Mouse (Mus musculus) midbrain, embryonic 14.5 days (tissue): ENCODE data around the gene Ndufaf7. TPM values are rescaled to one million over a fixed set of nuclear protein-coding genes. Genes with fewer than 3 reads are reported as not detected.

Source experiments
- ATAC-seq: fragments of 200-750 bp; cut with Nextera tagmentation; 2 replicates; pipeline ENCODE4 v1.8.0; 2017; ENCODE audit warnings: moderate number of reproducible peaks, moderate library complexity; ENCODE audit not compliant: low FRiP score, low TSS enrichment
- DNase-seq: peaks from one replicate; pipeline ENCODE4 v3.0.0-alpha.2; 2015
- H3K27ac ChIP-seq: fragments of 300-500 bp; sonication (generic); replicated peaks from 2 replicates; pipeline ENCODE4 v1.5.1; 2014; ENCODE audit warnings: mild to moderate bottlenecking, low read depth, low read length, moderate library complexity
- H3K27me3 ChIP-seq: fragments of 300-500 bp; sonication (generic); 2 replicates; pipeline ENCODE4 v1.6.1; 2014; ENCODE audit warnings: low read length, control low read depth, mixed read lengths; ENCODE audit not compliant: control insufficient read depth, insufficient read depth
- H3K36me3 ChIP-seq: fragments of 300-500 bp; sonication (generic); 2 replicates; pipeline ENCODE4 v1.6.1; 2014; ENCODE audit warnings: low read length, control low read depth; ENCODE audit not compliant: control insufficient read depth, insufficient read depth
- H3K4me1 ChIP-seq: fragments of 300-500 bp; sonication (generic); 2 replicates; pipeline ENCODE4 v1.6.1; 2014; ENCODE audit warnings: mild to moderate bottlenecking, antibody characterized with exemption, low read length, control low read depth; ENCODE audit not compliant: control insufficient read depth, insufficient read depth
- H3K4me2 ChIP-seq: fragments of 300-500 bp; sonication (generic); 2 replicates; pipeline ENCODE4 v1.6.1; 2014; ENCODE audit warnings: mild to moderate bottlenecking, low read length, moderate library complexity
- H3K4me3 ChIP-seq: fragments of 300-500 bp; sonication (generic); replicated peaks from 2 replicates; pipeline ENCODE4 v1.5.1; 2014; ENCODE audit warnings: low read depth, low read length
- H3K9ac ChIP-seq: fragments of 300-500 bp; sonication (generic); replicated peaks from 2 replicates; pipeline ENCODE4 v1.6.1; 2014; ENCODE audit warnings: mild to moderate bottlenecking, low read length, moderate library complexity
- H3K9me3 ChIP-seq: fragments of 300-500 bp; sonication (generic); 2 replicates; pipeline ENCODE4 v1.6.1; 2016; ENCODE audit warnings: low read length, control low read depth, mixed read lengths; ENCODE audit not compliant: control insufficient read depth
- WGBS: fragments of 180-500 bp; shearing (Covaris S2); extraction: QIAGEN DNeasy Blood & Tissue Kit; methylation state at CpG from one replicate; pipeline ENCODE4 v1.1.7; 2014; 5-methylcytosine and 5-hydroxymethylcytosine counted together
- polyA plus RNA-seq: library from polyadenylated mRNA; unstranded; fragments of >200 nt; fragmentation: Nextera tagmentation; extraction: Ambion mirVana; gene quantifications from 2 replicates; pipeline ENCODE4 v1.2.1, GENCODE M21; 2014

The Ndufaf7 gene
- 54.3 and 58.9 TPM in 2 replicates for polyA plus RNA-seq

DNA sequence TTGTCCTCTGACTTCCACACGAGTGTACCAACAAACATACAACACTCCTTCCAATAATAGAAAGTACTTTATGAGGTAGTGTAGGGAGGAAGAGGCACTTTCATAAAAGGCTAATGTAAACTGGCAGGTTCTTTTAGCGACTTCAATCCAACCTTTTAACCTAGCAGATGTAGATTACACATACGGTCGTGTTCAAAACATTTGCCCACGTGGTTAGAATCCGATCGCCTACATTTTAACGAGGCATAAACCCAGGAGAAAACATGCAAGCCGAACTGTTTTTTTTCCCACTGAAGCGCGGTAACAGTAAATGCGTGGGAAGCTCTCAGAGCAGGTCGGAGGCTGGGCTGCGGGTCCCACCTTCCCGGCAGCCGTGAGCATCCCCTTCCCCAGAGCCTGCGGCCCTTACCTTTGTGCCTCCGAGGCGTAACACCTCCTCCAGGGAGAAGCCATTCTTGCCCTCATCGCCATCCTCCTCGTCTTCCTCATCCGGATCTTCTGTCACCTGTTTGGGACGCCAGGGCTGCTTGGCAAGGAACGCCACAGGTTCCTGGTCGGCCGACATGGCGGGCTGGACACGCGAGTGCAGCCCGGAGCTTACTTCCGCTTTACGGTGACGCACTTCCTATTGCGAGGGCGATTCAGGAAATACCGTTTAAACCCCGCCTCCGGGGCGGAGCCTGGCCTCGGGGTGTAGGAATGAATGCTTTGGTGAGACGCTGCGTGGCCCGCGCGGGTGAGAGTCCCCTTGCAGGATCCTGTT lies at the start of gene Ndufaf7, which contains the start of gene Cebpz:
Gene Ndufaf7 (plus strand): TSS at position 671 of the 763 bp plus-strand sequence.
Gene Cebpz (minus strand): TSS at position 601 of the 763 bp plus-strand sequence.
- WGBS = under 1% methylated on average over 45 of the region's 45 CpGs
- Histone ChIP-seq H3K27me3 (no peaks in the 10 kb centered on the region), H3K4me1 (peaks cover 16% of the 10 kb centered on the region), H3K9me3 (no peaks in the 10 kb centered on the region), H3K9ac (peak within 1 kb of the TSS; percentile 75), H3K4me2 (peak within 1 kb of the TSS; percentile 60), H3K36me3 (peaks cover 42% of the 10 kb centered on the region), H3K27ac (peak within 1 kb of the TSS; percentile 73), H3K4me3 (peak within 1 kb of the TSS; percentile 87)
- DNase-seq (peak; percentile 100), ATAC-seq (peak; percentile 99)

DNA sequence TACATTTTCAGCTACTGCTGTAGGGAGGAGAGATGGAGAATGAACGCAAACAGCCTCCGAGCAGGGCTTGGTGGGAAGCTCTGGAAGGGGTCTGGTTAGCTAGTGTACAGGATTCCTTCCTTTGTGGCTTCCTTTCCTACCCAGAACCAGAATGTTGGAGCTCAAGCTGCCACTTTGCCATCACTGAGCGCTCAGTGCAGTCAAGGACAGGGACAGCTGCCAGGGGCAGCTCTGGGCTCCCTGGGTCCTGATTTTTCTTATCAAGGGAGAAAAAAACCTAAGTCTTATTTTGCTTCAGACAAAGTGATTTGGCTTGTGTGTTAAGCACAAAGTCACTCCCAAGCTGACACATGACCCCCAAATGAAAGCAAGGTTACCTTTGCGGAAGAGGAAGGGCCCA lies 48.4 kb upstream of the Ndufaf7 start:
- Histone ChIP-seq H3K9ac (no peak overlapping the region), H3K27ac (no peak overlapping the region), H3K4me1 (no peaks in the 10 kb centered on the region), H3K36me3 (no peaks in the 10 kb centered on the region), H3K4me2 (no peak overlapping the region), H3K9me3 (no peaks in the 10 kb centered on the region), H3K4me3 (no peak overlapping the region), H3K27me3 (no peaks in the 10 kb centered on the region)
- DNase-seq (no peak), ATAC-seq (no peak)
- 93% methylated on average over 4 of the region's 4 CpGs for WGBS

DNA sequence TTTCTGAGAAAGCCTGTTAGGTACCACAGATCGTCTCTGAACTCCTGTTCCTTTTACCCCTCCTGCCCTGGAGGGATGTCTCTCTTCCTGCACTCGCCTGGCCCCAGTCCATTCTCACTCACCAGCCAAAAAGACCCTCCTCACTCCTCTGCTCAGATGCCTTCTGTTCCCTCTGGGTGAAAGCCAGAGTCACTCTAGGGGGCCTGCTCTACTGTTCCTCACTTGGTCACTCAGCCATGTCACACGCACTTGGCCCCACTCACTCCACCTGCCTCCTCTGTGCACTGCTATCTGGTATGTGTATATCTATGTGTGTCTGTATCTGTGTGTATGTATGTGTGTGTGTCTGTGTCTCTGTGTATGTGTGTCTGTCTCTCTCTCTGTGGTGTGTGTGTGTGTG lies 47.8 kb upstream of the Ndufaf7 start:
- no peak for ATAC-seq
- WGBS = 48% methylated on average over 3 of the region's 3 CpGs

DNA sequence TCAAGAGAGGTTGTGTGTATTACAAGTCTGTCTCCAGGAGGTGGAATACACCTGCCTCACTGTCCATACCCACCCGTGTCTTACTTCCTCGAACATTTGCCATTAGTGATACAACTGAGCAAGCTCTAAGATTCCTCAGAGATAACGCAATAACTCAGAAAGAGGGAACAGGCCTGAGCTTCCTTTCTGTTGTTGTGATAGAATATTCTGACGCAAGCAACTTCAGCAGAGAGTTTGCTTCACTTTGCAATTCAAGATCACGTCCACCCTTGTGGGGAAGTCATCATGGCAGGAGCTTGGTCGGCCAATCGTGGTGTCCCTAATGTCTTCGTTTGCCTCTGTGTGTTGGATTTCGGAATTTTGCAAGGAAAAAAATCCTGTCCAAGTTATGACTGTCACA lies 45.9 kb upstream of the Ndufaf7 start:
- ATAC-seq (no peak), DNase-seq (no peak)
- Histone ChIP-seq H3K4me2 (no peak overlapping the region), H3K27me3 (no peaks in the 10 kb centered on the region), H3K9me3 (no peaks in the 10 kb centered on the region), H3K4me1 (no peaks in the 10 kb centered on the region), H3K4me3 (no peak overlapping the region), H3K9ac (no peak overlapping the region), H3K36me3 (no peaks in the 10 kb centered on the region), H3K27ac (no peak overlapping the region)
- 81% methylated on average over 9 of the region's 9 CpGs for WGBS

More for the DNA sequence above, 47.8 kb upstream of the Ndufaf7 start:
- Histone ChIP-seq H3K36me3 (no peaks in the 10 kb centered on the region), H3K4me3 (no peak overlapping the region), H3K4me2 (no peak overlapping the region), H3K9ac (no peak overlapping the region), H3K9me3 (no peaks in the 10 kb centered on the region), H3K4me1 (no peaks in the 10 kb centered on the region), H3K27ac (no peak overlapping the region), H3K27me3 (no peaks in the 10 kb centered on the region)
- no peak for DNase-seq

DNA sequence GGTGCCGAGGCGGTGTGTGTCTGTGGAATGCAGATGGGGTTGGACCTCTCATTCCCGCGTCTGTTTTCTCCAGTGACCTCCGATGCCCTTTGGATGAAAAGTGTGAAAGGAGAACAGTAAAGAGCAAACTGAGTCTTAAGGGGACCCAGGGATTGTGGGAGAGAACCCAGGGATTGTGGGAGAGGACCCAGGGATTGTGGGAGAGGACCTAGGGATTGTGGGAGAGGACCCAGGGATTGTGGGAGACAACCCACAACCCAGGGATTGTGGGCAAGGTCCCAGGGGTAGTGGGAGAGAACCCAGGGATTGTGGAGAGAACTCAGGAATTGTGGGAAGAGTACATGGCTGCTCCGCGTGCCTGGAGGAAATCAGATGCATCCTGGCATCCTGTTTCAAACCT lies 41.9 kb upstream of the Ndufaf7 start:
- Histone ChIP-seq H3K27me3 (no peaks in the 10 kb centered on the region), H3K4me3 (no peak overlapping the region), H3K9me3 (no peaks in the 10 kb centered on the region), H3K36me3 (no peaks in the 10 kb centered on the region), H3K27ac (no peak overlapping the region), H3K9ac (no peak overlapping the region), H3K4me1 (no peaks in the 10 kb centered on the region), H3K4me2 (no peak overlapping the region)
- 79% methylated on average over 7 of the region's 7 CpGs for WGBS
- no peak for DNase-seq
- no peak for ATAC-seq

DNA sequence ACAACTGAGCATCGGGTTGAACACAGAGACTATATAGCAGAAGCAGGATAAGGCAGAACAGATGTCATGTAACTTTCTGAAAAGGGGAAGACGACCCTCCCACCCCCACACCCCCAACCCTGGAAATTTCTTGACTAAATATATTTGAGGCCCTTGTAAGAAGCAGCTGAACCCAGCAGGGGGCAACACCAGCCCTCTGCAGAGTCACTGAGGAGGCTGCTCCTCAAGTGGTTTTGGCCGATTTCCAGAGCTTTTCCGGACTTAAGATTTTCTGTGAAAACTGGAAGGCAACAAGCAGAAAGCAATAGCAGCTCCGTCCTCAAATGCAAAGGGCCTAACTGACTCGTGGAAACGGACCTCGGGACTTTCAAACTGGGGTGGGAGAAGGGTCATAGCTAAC lies 41.5 kb upstream of the Ndufaf7 start:
- Histone ChIP-seq H3K36me3 (no peaks in the 10 kb centered on the region), H3K4me3 (no peak overlapping the region), H3K27ac (no peak overlapping the region), H3K4me2 (no peak overlapping the region), H3K9me3 (no peaks in the 10 kb centered on the region), H3K4me1 (no peaks in the 10 kb centered on the region), H3K9ac (no peak overlapping the region), H3K27me3 (no peaks in the 10 kb centered on the region)
- no peak for ATAC-seq
- WGBS = 48% methylated on average over 8 of the region's 8 CpGs
- DNase-seq = peak; percentile 81

DNA sequence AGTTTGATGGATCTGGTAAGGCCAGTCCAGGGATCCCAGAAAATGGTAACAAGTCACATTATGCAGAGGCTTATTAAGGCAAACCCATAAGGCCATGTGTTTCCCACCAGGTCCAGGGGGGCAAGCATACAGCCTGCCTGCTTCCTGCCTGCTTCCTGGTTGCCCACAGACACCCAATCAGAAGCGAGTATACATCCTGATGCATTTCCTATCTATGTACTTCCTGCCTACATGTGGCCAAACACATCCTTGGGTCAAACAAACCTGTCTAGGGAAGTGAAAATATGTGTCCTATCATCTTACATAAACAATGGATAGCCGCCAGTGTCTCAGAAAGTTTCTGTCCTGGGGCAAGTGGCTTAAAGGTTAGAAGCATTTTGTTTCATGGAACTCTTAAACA lies 33.8 kb upstream of the Ndufaf7 start:
- ATAC-seq = no peak
- Histone ChIP-seq H3K9ac (no peak overlapping the region), H3K27me3 (no peaks in the 10 kb centered on the region), H3K4me2 (no peak overlapping the region), H3K36me3 (no peaks in the 10 kb centered on the region), H3K27ac (no peak overlapping the region), H3K9me3 (no peaks in the 10 kb centered on the region), H3K4me1 (no peaks in the 10 kb centered on the region), H3K4me3 (no peak overlapping the region)
- DNase-seq = no peak
- 88% methylated on average over 2 of the region's 2 CpGs for WGBS

DNA sequence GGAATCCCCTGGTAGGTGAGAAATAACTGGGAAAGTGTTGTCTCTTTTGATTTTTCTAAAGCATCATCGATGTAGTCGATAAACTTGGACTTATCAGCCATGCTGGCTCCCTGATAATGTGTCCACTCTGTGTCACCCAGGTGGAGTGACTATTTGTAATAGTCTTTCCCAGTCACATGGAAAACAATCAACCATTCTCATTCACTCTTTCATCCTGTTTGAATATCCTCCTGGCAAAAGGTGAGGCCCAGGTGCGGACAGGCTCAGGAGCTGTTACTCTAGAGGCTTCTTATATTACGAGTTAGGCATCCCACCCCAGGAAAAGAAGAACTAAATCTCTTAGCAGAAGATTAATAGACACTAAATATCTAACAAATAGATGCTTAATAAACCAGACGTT lies 30.0 kb upstream of the Ndufaf7 start, which contains the start of gene Sult6b1:
Gene Sult6b1 (minus strand): TSS at position 101 of the 400 bp plus-strand sequence.
- no peak within 1 kb of the TSS for H3K9ac ChIP-seq
- no peak for DNase-seq
- no peak within 1 kb of the TSS for H3K27ac ChIP-seq
- H3K9me3 ChIP-seq = no peaks in the 10 kb centered on the region
- no peak for ATAC-seq
- H3K36me3 ChIP-seq = no peaks in the 10 kb centered on the region
- no peaks in the 10 kb centered on the region for H3K27me3 ChIP-seq
- no peaks in the 10 kb centered on the region for H3K4me1 ChIP-seq
- no peak within 1 kb of the TSS for H3K4me3 ChIP-seq
- H3K4me2 ChIP-seq = no peak within 1 kb of the TSS
- WGBS = 87% methylated on average over 5 of the region's 5 CpGs

DNA sequence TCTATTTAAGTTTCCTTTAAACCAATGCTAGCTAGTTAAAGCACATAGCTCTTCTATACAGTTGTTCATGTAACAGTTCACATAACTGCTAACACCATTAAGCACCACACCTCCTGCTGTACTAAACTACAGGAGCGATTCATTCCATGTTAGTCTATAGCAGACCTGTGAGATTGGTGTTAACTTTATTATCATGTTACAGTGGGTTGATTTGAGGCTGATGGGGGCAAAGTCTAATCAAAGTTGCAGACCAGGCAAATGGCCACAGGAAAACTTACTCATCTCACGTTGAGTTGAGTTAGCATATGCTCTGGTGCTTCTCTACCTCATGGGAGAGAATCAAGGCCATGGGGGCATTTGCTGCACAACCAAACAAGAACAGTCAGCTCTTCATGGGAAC lies 27.6 kb upstream of the Ndufaf7 start:
- H3K4me1 ChIP-seq = no peaks in the 10 kb centered on the region
- DNase-seq = no peak
- WGBS = 84% methylated on average over 2 of the region's 2 CpGs

More for the DNA sequence above, 27.6 kb upstream of the Ndufaf7 start:
- Histone ChIP-seq H3K27me3 (no peaks in the 10 kb centered on the region), H3K4me2 (no peak overlapping the region), H3K4me3 (no peak overlapping the region), H3K36me3 (no peaks in the 10 kb centered on the region), H3K9ac (no peak overlapping the region), H3K9me3 (no peaks in the 10 kb centered on the region), H3K27ac (no peak overlapping the region)
- no peak for ATAC-seq
